Mouse (Mus musculus): ENCODE results near the gene Usp2. TPM values are rescaled to one million over a fixed set of nuclear protein-coding genes. Genes with fewer than 3 reads are reported as not detected.

Usp2 gene
- polyA plus RNA-seq, 1 experiment from 2014 or later: 13.3 TPM

- H3K4me1 ChIP-seq: peaks cover 50% of the 10 kb centered on the region
- ATAC-seq (ENCODE audit: low FRiP score): no peak
- H3K27ac ChIP-seq (replicated peaks): peak overlapping the region; percentile 65
Observed at GRCm38 (mm10) chr9:44130581-44131275, 63.9 kb downstream of the Usp2 start.

GRCm38 (mm10) chr9:44131276-44131590, 64.4 kb downstream of the Usp2 start:
- Histone ChIP-seq H3K27me3 (replicated peaks) (peaks cover 58% of the 10 kb centered on the region), H3K27ac (replicated peaks) (peak overlapping the region; percentile 65)

More at GRCm38 (mm10) chr9:44130581-44131275, 63.9 kb downstream of the Usp2 start:
- Histone ChIP-seq H3K36me3 (no peaks in the 10 kb centered on the region), H3K4me2 (peak overlapping the region; percentile 57), H3K9ac (replicated peaks) (peak overlapping the region; percentile 37; the same call in 1 of the 2 replicates), H3K27me3 (replicated peaks) (peaks cover 53% of the 10 kb centered on the region), H3K4me3 (replicated peaks) (no peak overlapping the region; the same call in 1 of the 2 replicates), H3K9me3 (replicated peaks) (no peaks in the 10 kb centered on the region)
- WGBS: 16% methylated on average over 19 of the region's 19 CpGs

DNA sequence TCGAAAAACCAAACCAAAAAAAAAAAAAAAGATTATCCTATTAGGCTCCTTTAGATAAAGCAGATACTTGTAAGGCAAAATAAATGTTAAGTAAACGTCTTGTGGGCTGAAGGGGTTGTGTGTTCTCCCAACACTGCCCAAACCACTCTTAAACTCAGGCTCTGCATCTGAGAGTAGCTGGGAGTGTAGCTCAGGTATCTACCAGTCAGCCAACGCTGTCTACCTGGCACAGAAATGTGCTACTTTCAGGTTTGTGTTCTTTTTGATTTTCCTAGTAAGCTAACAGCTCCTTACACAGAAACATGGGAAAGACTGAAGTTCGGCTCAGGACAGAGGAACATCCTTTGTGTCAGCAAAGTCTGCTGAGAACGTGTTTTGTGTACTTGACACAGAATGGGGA, 65.4 kb downstream of the Usp2 start:
- no peak overlapping the region for H3K27ac ChIP-seq (replicated peaks)
- H3K36me3 ChIP-seq: no peaks in the 10 kb centered on the region
- WGBS: 71% methylated on average over 5 of the region's 5 CpGs
- no peak overlapping the region for H3K9ac ChIP-seq (replicated peaks)
- H3K9me3 ChIP-seq (replicated peaks): no peaks in the 10 kb centered on the region
- H3K4me2 ChIP-seq: no peak overlapping the region
- H3K27me3 ChIP-seq (replicated peaks): peaks cover 64% of the 10 kb centered on the region
- peaks cover 45% of the 10 kb centered on the region for H3K4me1 ChIP-seq
- no peak for ATAC-seq (ENCODE audit: low FRiP score)
- no peak overlapping the region for H3K4me3 ChIP-seq (replicated peaks)

More at GRCm38 (mm10) chr9:44131276-44131590, 64.4 kb downstream of the Usp2 start:
- Histone ChIP-seq H3K4me1 (peaks cover 50% of the 10 kb centered on the region), H3K4me2 (no peak overlapping the region; the same call in 1 of the 2 replicates), H3K9ac (replicated peaks) (no peak overlapping the region), H3K9me3 (replicated peaks) (no peaks in the 10 kb centered on the region), H3K4me3 (replicated peaks) (no peak overlapping the region), H3K36me3 (no peaks in the 10 kb centered on the region)
- ATAC-seq (ENCODE audit: low FRiP score): no peak
- WGBS: 49% methylated on average over 7 of the region's 7 CpGs

DNA sequence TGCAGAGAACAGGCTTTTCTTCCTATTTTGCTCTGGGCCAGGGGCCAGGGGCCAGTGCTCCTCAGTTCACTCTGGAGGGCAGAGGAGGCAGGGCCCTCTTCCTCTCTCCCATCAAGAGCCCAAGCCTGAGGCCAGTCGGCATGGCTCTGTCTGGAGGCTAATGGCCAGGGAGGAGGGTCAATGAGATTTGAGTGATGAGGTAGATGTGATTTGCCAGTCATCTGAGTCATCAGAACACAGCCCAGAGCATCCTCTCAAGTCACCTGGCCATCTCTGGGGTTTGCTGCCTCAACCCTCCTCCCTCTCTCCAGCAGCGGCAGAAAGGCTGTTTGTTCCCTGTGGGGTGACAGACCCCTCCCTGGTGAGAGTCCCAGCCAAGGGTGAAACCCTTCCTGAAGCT, 66.5 kb downstream of the Usp2 start:
- H3K4me1 ChIP-seq: peaks cover 45% of the 10 kb centered on the region
- H3K4me3 ChIP-seq (replicated peaks): peak overlapping the region; percentile 46; the same call in 1 of the 2 replicates
- no peaks in the 10 kb centered on the region for H3K9me3 ChIP-seq (replicated peaks)
- H3K9ac ChIP-seq (replicated peaks): no peak overlapping the region; the same call in 1 of the 2 replicates
- 16% methylated on average over 2 of the region's 2 CpGs for WGBS
- H3K27me3 ChIP-seq (replicated peaks): peaks cover 64% of the 10 kb centered on the region
- peak overlapping the region; percentile 83 for H3K4me2 ChIP-seq
- no peak for ATAC-seq (ENCODE audit: low FRiP score)
- no peaks in the 10 kb centered on the region for H3K36me3 ChIP-seq
- peak overlapping the region; percentile 67; the same call in 1 of the 2 replicates for H3K27ac ChIP-seq (replicated peaks)

DNA sequence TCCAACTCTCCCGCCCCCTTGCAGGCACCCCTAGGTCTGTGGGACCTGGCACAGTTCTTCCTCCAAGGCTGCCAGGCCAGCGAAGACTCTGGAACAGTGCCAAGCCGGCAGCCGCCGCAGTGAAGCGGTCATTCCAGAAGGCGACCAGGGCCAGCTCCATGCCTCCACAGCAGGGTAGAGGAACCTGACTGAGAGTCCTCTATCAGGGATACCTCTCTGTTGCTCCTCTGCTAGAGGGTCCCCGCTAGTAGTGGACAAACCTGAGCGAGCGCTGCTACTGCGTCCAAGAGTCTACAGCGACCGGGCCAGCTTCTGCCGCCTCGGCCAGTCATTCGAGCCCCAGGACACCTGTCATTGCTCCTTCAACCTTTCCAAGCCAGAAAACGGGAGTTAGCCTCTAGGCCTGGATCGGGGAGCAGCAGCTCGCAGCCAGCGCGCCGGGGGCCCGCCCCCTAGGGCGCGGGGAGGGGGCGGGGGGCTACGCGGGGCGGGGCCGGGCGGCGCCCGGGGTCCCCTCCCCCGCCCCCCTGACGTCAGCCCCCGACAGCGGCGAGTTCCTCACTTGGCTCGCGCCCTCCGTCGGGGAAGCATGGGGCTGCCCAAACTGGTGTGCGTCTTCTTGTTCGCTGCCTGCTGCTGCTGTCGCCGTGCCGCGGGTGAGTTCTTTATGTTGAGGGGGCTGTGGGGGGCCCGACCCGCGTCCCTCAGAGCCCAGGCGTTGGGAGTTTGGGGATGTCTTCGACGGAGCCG, 67.5 kb downstream of the Usp2 start, which contains the start of gene Mcam:
Gene Mcam, plus strand, starts transcription at position 369 of the 750 bp plus-strand sequence.
- Histone ChIP-seq H3K27ac (replicated peaks) (peak within 1 kb of the TSS; percentile 67), H3K4me1 (peaks cover 45% of the 10 kb centered on the region), H3K4me2 (peak within 1 kb of the TSS; percentile 83), H3K36me3 (no peaks in the 10 kb centered on the region), H3K9me3 (replicated peaks) (no peaks in the 10 kb centered on the region), H3K9ac (replicated peaks) (peak within 1 kb of the TSS; percentile 54), H3K4me3 (replicated peaks) (peak within 1 kb of the TSS; percentile 46), H3K27me3 (replicated peaks) (peaks cover 64% of the 10 kb centered on the region)
- ATAC-seq (ENCODE audit: low FRiP score): 0 out of 2 replicates have a peak, but pooled peaks have one; percentile 17
- 2% methylated on average over 52 of the region's 55 CpGs for WGBS

GRCm38 (mm10) chr9:44134851-44135730, 68.3 kb downstream of the Usp2 start:
- H3K27ac ChIP-seq (replicated peaks): peak overlapping the region; percentile 58
- 0 out of 2 replicates have a peak, but pooled peaks have one; percentile 45 for ATAC-seq (ENCODE audit: low FRiP score)

DNA sequence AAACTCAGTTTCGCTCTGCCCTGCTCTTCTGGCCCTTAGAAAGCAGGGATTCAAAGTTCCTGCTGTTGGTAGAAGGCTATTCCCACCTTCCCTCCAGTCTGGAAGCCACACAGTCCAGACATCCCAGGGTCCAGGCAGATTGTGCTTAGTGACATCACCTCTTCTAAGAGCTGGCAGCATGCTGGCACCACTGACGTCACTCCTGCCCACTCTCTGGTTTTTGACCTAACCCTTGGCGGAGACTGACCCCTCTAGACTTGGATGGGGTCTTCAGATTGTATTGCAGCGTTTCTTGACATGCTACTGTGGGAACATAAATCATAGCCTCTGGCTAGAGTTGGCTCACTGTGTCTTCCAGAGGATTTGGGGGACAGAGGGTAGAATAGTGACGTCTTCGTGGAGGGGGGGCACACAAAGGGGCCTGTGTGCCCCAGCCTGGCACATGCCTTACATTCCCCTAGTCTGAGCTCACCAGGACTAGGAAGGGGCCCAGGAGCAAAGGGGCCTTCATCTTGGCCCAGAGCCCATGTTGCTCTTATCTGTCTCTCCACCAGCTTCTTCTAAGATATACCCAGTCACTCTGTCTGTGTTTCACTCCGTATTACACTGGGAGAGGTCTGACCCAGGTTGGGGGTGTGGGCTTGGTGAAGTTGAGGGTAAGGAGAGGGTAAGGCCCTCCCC, 69.0 kb downstream of the Usp2 start:
- no peaks in the 10 kb centered on the region for H3K36me3 ChIP-seq
- no peaks in the 10 kb centered on the region for H3K9me3 ChIP-seq (replicated peaks)
- peaks cover 33% of the 10 kb centered on the region for H3K4me1 ChIP-seq
- peak overlapping the region; percentile 58 for H3K27ac ChIP-seq (replicated peaks)
- 47% methylated on average over 7 of the region's 7 CpGs for WGBS
- peak overlapping the region; percentile 83 for H3K4me2 ChIP-seq
- H3K9ac ChIP-seq (replicated peaks): peak overlapping the region; percentile 54; the same call in 1 of the 2 replicates
- peaks cover 57% of the 10 kb centered on the region for H3K27me3 ChIP-seq (replicated peaks)
- peak overlapping the region; percentile 46 for H3K4me3 ChIP-seq (replicated peaks)
- ATAC-seq (ENCODE audit: low FRiP score): no peak

More at GRCm38 (mm10) chr9:44134851-44135730, 68.3 kb downstream of the Usp2 start:
- Histone ChIP-seq H3K9ac (replicated peaks) (peak overlapping the region; percentile 54), H3K36me3 (no peaks in the 10 kb centered on the region), H3K4me2 (peak overlapping the region; percentile 83), H3K4me1 (peaks cover 40% of the 10 kb centered on the region), H3K9me3 (replicated peaks) (no peaks in the 10 kb centered on the region), H3K4me3 (replicated peaks) (peak overlapping the region; percentile 46), H3K27me3 (replicated peaks) (peaks cover 64% of the 10 kb centered on the region)
- WGBS: 3% methylated on average over 48 of the region's 49 CpGs

- no peak overlapping the region for H3K4me3 ChIP-seq (replicated peaks)
- no peak overlapping the region for H3K9ac ChIP-seq (replicated peaks)
- ATAC-seq (ENCODE audit: low FRiP score): no peak
- H3K4me1 ChIP-seq: peaks cover 29% of the 10 kb centered on the region
- no peak overlapping the region for H3K4me2 ChIP-seq
- H3K9me3 ChIP-seq (replicated peaks): no peaks in the 10 kb centered on the region
- H3K27ac ChIP-seq (replicated peaks): no peak overlapping the region
- WGBS: 82% methylated on average over 4 of the region's 4 CpGs
- no peaks in the 10 kb centered on the region for H3K36me3 ChIP-seq
- H3K27me3 ChIP-seq (replicated peaks): peaks cover 38% of the 10 kb centered on the region
Observed at GRCm38 (mm10) chr9:44137846-44138245, 71.0 kb downstream of the Usp2 start.

DNA sequence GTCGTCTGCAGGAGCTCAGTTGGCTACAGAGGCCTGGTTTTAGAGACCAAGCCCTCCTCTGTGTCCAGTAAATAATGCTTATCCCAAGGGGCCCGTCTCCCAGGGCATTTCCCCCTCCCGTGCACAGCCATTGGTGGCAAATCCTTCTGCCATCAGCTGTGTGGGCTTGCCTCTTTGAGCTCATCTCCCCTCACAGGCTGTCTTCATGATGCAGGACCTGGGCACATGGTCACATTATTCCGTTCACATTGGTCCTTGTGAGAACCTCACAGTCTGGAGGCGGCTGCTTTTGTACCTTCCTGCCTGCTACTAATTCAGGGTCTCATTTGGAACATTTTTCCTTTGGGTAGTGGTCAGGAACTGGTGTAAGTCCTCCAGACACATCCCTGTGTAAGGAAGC, 75.1 kb downstream of the Usp2 start:
- ATAC-seq (ENCODE audit: low FRiP score): no peak
- WGBS: 61% methylated on average over 5 of the region's 5 CpGs

GRCm38 (mm10) chr9:44143421-44143820, 76.6 kb downstream of the Usp2 start:
- Histone ChIP-seq H3K27ac (replicated peaks) (no peak overlapping the region), H3K9ac (replicated peaks) (no peak overlapping the region)
- ATAC-seq (ENCODE audit: low FRiP score): no peak

More for the DNA sequence above, 75.1 kb downstream of the Usp2 start:
- Histone ChIP-seq H3K9ac (replicated peaks) (no peak overlapping the region), H3K27me3 (replicated peaks) (no peaks in the 10 kb centered on the region), H3K27ac (replicated peaks) (no peak overlapping the region), H3K4me3 (replicated peaks) (no peak overlapping the region), H3K4me1 (no peaks in the 10 kb centered on the region), H3K9me3 (replicated peaks) (no peaks in the 10 kb centered on the region), H3K36me3 (peaks cover 26% of the 10 kb centered on the region), H3K4me2 (no peak overlapping the region)

More at GRCm38 (mm10) chr9:44143421-44143820, 76.6 kb downstream of the Usp2 start:
- H3K27me3 ChIP-seq (replicated peaks): no peaks in the 10 kb centered on the region
- 85% methylated on average over 5 of the region's 5 CpGs for WGBS
- H3K9me3 ChIP-seq (replicated peaks): no peaks in the 10 kb centered on the region
- H3K36me3 ChIP-seq: peaks cover 26% of the 10 kb centered on the region
- H3K4me2 ChIP-seq: no peak overlapping the region
- H3K4me1 ChIP-seq: no peaks in the 10 kb centered on the region
- H3K4me3 ChIP-seq (replicated peaks): no peak overlapping the region
